Mouse (Mus musculus): ENCODE data around the gene Pole3. TPM values are rescaled to one million over a fixed set of nuclear protein-coding genes. Genes with fewer than 3 reads are reported as not detected.

Pole3 gene
- polyA plus RNA-seq, 1 experiment from 2014 or later, result 88.6 TPM

DNA sequence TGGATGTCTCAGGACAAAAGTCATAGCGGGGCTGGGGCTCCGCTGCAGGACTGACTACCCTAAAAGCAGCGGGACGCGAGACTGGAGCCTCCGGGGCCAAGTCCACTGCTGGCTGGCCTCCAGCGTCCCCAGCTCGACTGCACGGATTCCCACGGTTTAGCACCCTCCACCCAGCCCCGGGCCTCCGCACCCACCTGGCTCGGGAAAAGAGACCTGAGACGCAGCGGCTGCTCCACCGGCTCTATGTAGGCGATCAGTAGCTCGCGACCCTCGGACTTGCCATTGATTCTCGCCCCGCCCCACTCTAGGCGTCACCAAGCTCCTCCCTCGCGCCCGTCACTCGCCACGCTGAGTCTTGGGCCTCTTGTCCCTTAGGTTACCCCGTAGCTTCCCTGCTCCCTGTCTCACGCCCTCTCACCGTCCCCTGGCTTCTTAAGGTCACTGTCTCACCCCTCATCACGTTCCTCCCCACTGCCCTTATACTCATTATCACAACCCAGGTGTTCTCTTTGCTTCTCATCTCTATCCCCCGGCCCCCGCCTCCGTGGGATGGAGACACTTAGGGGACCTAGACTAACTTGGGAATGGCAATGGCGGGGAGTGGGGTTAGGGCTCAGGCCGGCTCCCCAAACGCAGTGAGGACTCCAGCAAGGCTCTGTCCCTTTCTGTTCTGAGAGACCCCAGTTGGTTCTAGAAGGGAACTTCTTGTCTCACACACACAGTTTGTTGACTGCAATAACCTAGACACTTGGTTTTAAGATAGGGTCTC is 22.7 kb downstream of the Pole3 start:
- peak overlapping the region; percentile 67 for H3K4me2 ChIP-seq (replicated peaks)
- no peak overlapping the region for H3K27ac ChIP-seq
- WGBS, result 2% methylated on average over 38 of the region's 38 CpGs
- H3K4me3 ChIP-seq, result peak overlapping the region; percentile 56
- no peaks in the 10 kb centered on the region for H3K9me3 ChIP-seq
- H3K27me3 ChIP-seq (replicated peaks), result no peaks in the 10 kb centered on the region
- H3K9ac ChIP-seq, result peak overlapping the region; percentile 62
- H3K36me3 ChIP-seq, result peaks cover 15% of the 10 kb centered on the region
- peak; percentile 96 for ATAC-seq (ENCODE audit: low FRiP score, low read depth)
- peaks cover 5% of the 10 kb centered on the region for H3K4me1 ChIP-seq

- peak; percentile 42 for ATAC-seq (ENCODE audit: low FRiP score, low read depth)
- peak overlapping the region; percentile 67 for H3K4me2 ChIP-seq (replicated peaks)
- WGBS, result 2% methylated on average over 7 of the region's 7 CpGs
- no peaks in the 10 kb centered on the region for H3K9me3 ChIP-seq
- H3K36me3 ChIP-seq, result peaks cover 14% of the 10 kb centered on the region
- peaks cover 5% of the 10 kb centered on the region for H3K4me1 ChIP-seq
- peak overlapping the region; percentile 62 for H3K9ac ChIP-seq
- H3K27me3 ChIP-seq (replicated peaks), result no peaks in the 10 kb centered on the region
- H3K27ac ChIP-seq, result no peak overlapping the region
- peak overlapping the region; percentile 56 for H3K4me3 ChIP-seq
Observed at GRCm38 (mm10) chr4:62501534-62501933, 23.3 kb downstream of the Pole3 start.

GRCm38 (mm10) chr4:62500799-62501198 is 24.1 kb downstream of the Pole3 start:
- ATAC-seq (ENCODE audit: low FRiP score, low read depth), result no peak
- H3K4me1 ChIP-seq, result peaks cover 5% of the 10 kb centered on the region
- no peaks in the 10 kb centered on the region for H3K9me3 ChIP-seq
- H3K27me3 ChIP-seq (replicated peaks), result no peaks in the 10 kb centered on the region
- H3K27ac ChIP-seq, result no peak overlapping the region
- H3K4me3 ChIP-seq, result no peak overlapping the region
- WGBS, result 87% methylated on average over 4 of the region's 4 CpGs
- H3K9ac ChIP-seq, result no peak overlapping the region
- no peak overlapping the region for H3K4me2 ChIP-seq (replicated peaks)
- H3K36me3 ChIP-seq, result peaks cover 20% of the 10 kb centered on the region

GRCm38 (mm10) chr4:62496815-62497214 is 28.1 kb downstream of the Pole3 start:
- Histone ChIP-seq H3K4me2 (replicated peaks) (no peak overlapping the region), H3K9me3 (no peaks in the 10 kb centered on the region), H3K36me3 (peaks cover 20% of the 10 kb centered on the region), H3K27me3 (replicated peaks) (no peaks in the 10 kb centered on the region), H3K9ac (no peak overlapping the region), H3K27ac (no peak overlapping the region), H3K4me1 (peaks cover 5% of the 10 kb centered on the region), H3K4me3 (no peak overlapping the region)
- 84% methylated on average over 8 of the region's 8 CpGs for whole genome bisulfite sequencing
- ATAC-seq (ENCODE audit: low FRiP score, low read depth), result no peak

DNA sequence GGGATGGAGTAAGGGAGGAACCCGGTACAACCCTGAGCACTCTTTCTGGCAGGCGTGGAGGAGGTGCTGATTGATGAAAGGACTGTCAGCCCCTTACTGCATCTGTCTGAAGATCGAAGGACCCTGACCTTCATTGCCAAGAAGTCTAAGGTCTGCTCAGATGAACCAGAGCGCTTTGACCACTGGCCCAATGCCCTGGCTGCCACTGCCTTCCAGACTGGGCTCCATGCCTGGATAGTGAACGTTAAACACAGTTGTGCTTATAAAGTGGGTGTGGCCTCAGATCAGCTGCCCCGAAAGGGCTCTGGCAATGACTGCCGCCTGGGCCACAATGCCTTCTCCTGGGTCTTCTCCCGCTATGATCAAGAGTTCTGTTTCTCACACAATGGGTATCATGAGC is 28.9 kb downstream of the Pole3 start:
- no peak for ATAC-seq (ENCODE audit: low FRiP score, low read depth)
- Histone ChIP-seq H3K9me3 (no peaks in the 10 kb centered on the region), H3K27ac (no peak overlapping the region), H3K36me3 (peaks cover 20% of the 10 kb centered on the region), H3K9ac (no peak overlapping the region), H3K4me3 (no peak overlapping the region), H3K4me1 (no peaks in the 10 kb centered on the region), H3K4me2 (replicated peaks) (no peak overlapping the region), H3K27me3 (replicated peaks) (no peaks in the 10 kb centered on the region)
- 81% methylated on average over 8 of the region's 8 CpGs for WGBS

- no peaks in the 10 kb centered on the region for H3K9me3 ChIP-seq
- H3K36me3 ChIP-seq, result peaks cover 14% of the 10 kb centered on the region
- WGBS, result 82% methylated on average over 9 of the region's 9 CpGs
- H3K4me2 ChIP-seq (replicated peaks), result no peak overlapping the region
- no peak overlapping the region for H3K27ac ChIP-seq
- H3K4me3 ChIP-seq, result no peak overlapping the region
- H3K27me3 ChIP-seq (replicated peaks), result no peaks in the 10 kb centered on the region
- H3K4me1 ChIP-seq, result no peaks in the 10 kb centered on the region
- ATAC-seq (ENCODE audit: low FRiP score, low read depth), result no peak
- no peak overlapping the region for H3K9ac ChIP-seq
Observed at GRCm38 (mm10) chr4:62494230-62494629, 30.6 kb downstream of the Pole3 start.

DNA sequence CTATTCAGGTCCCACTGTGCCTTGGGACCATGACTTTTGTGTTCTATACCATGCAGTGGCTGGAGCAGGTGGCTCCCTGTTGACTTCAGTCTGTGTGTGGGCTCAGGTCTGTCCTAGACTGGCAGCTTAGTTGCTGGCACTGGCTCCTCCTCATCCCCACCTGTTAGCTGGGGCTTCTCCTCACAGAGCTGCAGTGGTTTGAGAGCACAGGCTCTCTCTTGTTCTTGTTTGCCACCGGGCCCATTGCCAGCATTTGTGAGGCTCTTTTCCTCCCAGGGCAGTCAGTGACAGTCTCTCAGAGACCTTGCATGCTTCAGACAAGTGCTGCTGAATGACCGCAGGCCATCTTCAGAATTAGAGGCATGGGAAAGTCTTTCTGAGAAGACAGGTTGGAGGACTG is 32.2 kb downstream of the Pole3 start:
- no peak for ATAC-seq (ENCODE audit: low FRiP score, low read depth)
- H3K9ac ChIP-seq, result no peak overlapping the region
- no peaks in the 10 kb centered on the region for H3K4me1 ChIP-seq
- no peak overlapping the region for H3K4me2 ChIP-seq (replicated peaks)
- 79% methylated on average over 2 of the region's 2 CpGs for WGBS
- H3K4me3 ChIP-seq, result no peak overlapping the region
- H3K9me3 ChIP-seq, result no peaks in the 10 kb centered on the region
- H3K27ac ChIP-seq, result no peak overlapping the region
- H3K36me3 ChIP-seq, result 0 out of 2 replicates have a peak, but pooled peaks cover 6% of the 10 kb centered on the region
- no peaks in the 10 kb centered on the region for H3K27me3 ChIP-seq (replicated peaks)

DNA sequence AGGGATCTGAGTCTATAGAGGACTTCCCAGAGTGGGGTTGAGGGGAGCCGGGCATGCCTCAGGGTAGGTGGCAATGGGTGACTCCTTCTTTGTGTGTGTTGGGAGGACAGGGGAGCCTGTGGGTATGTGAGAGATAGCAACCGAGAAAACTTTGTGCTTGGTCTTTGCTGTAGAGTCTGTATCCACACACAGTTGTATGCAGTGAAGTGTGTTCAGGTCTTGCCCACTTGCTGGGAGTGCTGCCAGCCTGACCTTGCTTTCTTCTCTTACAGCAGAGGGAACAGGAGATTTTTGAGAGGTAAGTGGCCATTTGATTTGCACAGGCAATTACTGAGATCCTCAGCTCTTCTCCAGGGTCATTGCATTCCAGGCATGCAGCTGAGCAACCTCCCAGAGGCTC is 37.0 kb downstream of the Pole3 start:
- H3K27me3 ChIP-seq (replicated peaks), result no peaks in the 10 kb centered on the region
- no peak overlapping the region for H3K4me2 ChIP-seq (replicated peaks)
- no peaks in the 10 kb centered on the region for H3K4me1 ChIP-seq
- no peak overlapping the region for H3K27ac ChIP-seq
- no peak overlapping the region for H3K4me3 ChIP-seq
- H3K36me3 ChIP-seq, result no peaks in the 10 kb centered on the region
- WGBS, result 73% methylated on average over 2 of the region's 2 CpGs
- no peak for ATAC-seq (ENCODE audit: low FRiP score, low read depth)
- no peak overlapping the region for H3K9ac ChIP-seq
- H3K9me3 ChIP-seq, result no peaks in the 10 kb centered on the region

- Histone ChIP-seq H3K27me3 (replicated peaks) (no peaks in the 10 kb centered on the region), H3K4me3 (no peak overlapping the region), H3K36me3 (no peaks in the 10 kb centered on the region), H3K4me1 (no peaks in the 10 kb centered on the region), H3K27ac (no peak overlapping the region), H3K4me2 (replicated peaks) (no peak overlapping the region), H3K9ac (no peak overlapping the region), H3K9me3 (no peaks in the 10 kb centered on the region)
- 94% methylated on average over 5 of the region's 5 CpGs for WGBS
- ATAC-seq (ENCODE audit: low FRiP score, low read depth), result no peak
Observed at GRCm38 (mm10) chr4:62487172-62487571, 37.7 kb downstream of the Pole3 start.

GRCm38 (mm10) chr4:62486162-62486696 is 38.6 kb downstream of the Pole3 start:
- 95% methylated on average over 15 of the region's 15 CpGs for WGBS
- Histone ChIP-seq H3K36me3 (no peaks in the 10 kb centered on the region), H3K9ac (no peak overlapping the region), H3K4me3 (no peak overlapping the region), H3K4me2 (replicated peaks) (no peak overlapping the region), H3K4me1 (no peaks in the 10 kb centered on the region), H3K27me3 (replicated peaks) (0 out of 2 replicates have a peak, but pooled peaks cover under 1% of the 10 kb centered on the region), H3K9me3 (no peaks in the 10 kb centered on the region), H3K27ac (no peak overlapping the region)
- ATAC-seq (ENCODE audit: low FRiP score, low read depth), result no peak

DNA sequence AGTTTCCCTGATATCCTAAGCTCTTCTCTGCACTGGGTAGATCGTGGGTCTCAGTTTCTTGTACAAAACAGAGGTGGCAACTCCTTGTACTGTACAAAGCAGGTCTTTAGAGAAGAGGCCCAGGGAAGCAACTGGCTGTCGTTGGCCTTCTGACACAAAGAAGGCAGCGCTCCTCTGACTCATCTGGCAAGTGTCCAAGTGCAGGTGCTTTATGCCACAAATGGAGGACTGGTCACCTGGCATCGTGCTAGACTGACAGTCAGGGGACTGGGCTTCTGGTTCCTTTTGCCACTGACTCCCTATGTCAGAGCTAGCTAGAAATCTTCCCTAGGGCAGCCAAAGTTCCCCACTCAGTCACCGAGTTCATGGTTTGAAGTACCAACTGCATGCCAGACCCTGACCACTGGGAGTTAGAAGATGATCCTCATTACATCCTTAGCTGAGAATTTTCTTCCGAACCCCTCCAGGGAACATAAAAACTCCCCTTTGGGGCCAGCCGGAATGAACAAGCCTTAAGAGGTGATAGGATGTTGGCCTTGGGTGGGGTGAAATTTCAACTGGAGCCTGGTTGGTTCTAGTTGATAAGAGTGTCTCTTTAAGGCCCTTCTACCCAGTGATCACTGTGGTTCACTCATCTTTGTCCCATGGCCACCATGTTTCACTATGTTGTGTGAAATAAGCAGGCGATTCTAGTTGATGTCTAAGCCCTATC is 39.3 kb downstream of the Pole3 start:
- WGBS, result 88% methylated on average over 8 of the region's 8 CpGs
- ATAC-seq (ENCODE audit: low FRiP score, low read depth), result no peak
- Histone ChIP-seq H3K36me3 (no peaks in the 10 kb centered on the region), H3K4me3 (no peak overlapping the region), H3K4me1 (no peaks in the 10 kb centered on the region), H3K27ac (no peak overlapping the region), H3K9ac (no peak overlapping the region), H3K9me3 (no peaks in the 10 kb centered on the region), H3K27me3 (replicated peaks) (peaks cover 6% of the 10 kb centered on the region; the same call in 1 of the 2 replicates), H3K4me2 (replicated peaks) (no peak overlapping the region)

DNA sequence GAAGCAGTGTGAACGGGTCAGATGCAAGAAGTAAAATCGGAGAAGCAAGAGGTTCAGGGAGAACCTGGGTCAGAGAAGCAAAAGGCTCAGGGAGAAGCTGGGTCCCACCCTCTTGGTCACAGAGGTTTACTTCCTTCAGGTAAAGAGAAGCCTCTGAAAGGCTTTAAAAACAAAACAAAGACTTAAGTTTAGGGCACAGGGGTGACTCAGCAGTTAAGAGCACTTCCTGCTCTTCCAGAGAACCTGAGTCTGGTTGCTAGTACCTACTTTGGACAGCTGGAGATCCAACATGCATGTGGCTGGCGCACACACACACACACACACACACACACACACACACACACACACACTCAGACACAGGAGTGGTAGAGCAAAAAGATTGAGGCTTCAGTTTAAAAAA is 39.9 kb downstream of the Pole3 start:
- Histone ChIP-seq H3K4me1 (peaks cover 2% of the 10 kb centered on the region; the same call in 1 of the 2 replicates), H3K36me3 (no peaks in the 10 kb centered on the region), H3K4me2 (replicated peaks) (no peak overlapping the region), H3K27me3 (replicated peaks) (peaks cover 13% of the 10 kb centered on the region), H3K4me3 (no peak overlapping the region), H3K27ac (no peak overlapping the region), H3K9ac (no peak overlapping the region), H3K9me3 (no peaks in the 10 kb centered on the region)
- 86% methylated on average over 3 of the region's 3 CpGs for WGBS
- ATAC-seq (ENCODE audit: low FRiP score, low read depth), result no peak
